Mouse (Mus musculus): ENCODE measurements around the gene Kif21b. TPM values are rescaled to one million over a fixed set of nuclear protein-coding genes. Genes with fewer than 3 reads are reported as not detected.

Kif21b gene
- polyA plus RNA-seq, 1 experiment from 2014 or later: 1.3 TPM

DNA sequence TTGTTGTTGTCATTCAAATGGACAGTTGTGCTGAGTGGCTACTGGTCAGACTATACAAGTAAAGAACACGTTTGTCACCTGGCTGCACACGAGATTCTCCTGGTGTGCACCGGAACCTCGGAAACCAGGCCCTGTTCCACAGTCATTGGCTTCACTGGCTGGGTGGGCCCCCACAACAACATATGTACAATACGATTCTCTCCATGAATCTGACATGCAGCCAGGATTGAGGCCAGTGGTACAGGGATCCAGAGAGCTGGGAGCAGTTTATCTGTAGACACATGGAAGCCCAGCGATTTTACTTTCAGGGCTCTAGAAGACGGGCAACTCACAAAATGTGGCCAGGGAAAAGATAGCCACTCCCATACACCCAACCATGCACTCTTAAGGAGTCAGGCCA is 27.5 kb upstream of the Kif21b start:
- no peak for ATAC-seq (ENCODE audit: low read depth)
- H3K27me3 ChIP-seq (ENCODE audit: control insufficient read depth, insufficient read depth, low read depth, low read length): no peaks in the 10 kb centered on the region
- no peaks in the 10 kb centered on the region for H3K36me3 ChIP-seq (ENCODE audit: control insufficient read depth, insufficient read depth)
- H3K4me2 ChIP-seq (ENCODE audit: low read depth, low read length): no peak overlapping the region
- H3K9ac ChIP-seq (ENCODE audit: low read depth, low read length): no peak overlapping the region
- no peaks in the 10 kb centered on the region for H3K9me3 ChIP-seq (replicated peaks; ENCODE audit: control insufficient read depth, low read length)
- no peak overlapping the region for H3K4me3 ChIP-seq (ENCODE audit: low read depth, low read length)
- 57% methylated on average over 7 of the region's 7 CpGs for WGBS (ENCODE audit: insufficient replicate concordance)
- peaks cover 14% of the 10 kb centered on the region for H3K4me1 ChIP-seq (ENCODE audit: control insufficient read depth, low read depth, low read length)
- H3K27ac ChIP-seq (ENCODE audit: low read length): no peak overlapping the region

DNA sequence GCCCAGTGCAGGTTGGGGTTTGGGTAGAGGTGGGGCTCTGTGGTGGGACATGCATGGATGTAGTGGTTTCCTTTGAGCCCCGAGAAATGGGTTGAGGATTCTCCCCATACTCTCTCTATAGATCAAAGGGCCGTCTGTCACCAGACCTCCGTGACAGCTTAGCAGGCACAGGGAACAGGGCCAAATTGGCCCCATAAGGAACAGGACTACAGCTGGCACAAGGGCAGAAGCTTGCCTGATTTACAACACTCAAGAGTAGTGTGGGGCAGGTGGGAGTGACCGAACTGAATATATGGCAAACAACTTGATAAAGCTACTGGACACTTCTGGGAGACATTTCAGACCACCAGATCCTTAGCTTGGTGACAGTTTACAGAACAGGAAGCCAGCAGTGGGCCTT is 26.4 kb upstream of the Kif21b start:
- Histone ChIP-seq H3K27ac (ENCODE audit: low read length) (no peak overlapping the region), H3K4me3 (ENCODE audit: low read depth, low read length) (no peak overlapping the region), H3K4me2 (ENCODE audit: low read depth, low read length) (no peak overlapping the region), H3K36me3 (ENCODE audit: control insufficient read depth, insufficient read depth) (no peaks in the 10 kb centered on the region), H3K4me1 (ENCODE audit: control insufficient read depth, low read depth, low read length) (peaks cover 14% of the 10 kb centered on the region), H3K9ac (ENCODE audit: low read depth, low read length) (no peak overlapping the region), H3K27me3 (ENCODE audit: control insufficient read depth, insufficient read depth, low read depth, low read length) (no peaks in the 10 kb centered on the region), H3K9me3 (replicated peaks; ENCODE audit: control insufficient read depth, low read length) (no peaks in the 10 kb centered on the region)
- ATAC-seq (ENCODE audit: low read depth): no peak
- WGBS (ENCODE audit: insufficient replicate concordance): 53% methylated on average over 4 of the region's 4 CpGs

GRCm38 (mm10) chr1:136109464-136109863 is 21.7 kb upstream of the Kif21b start:
- no peaks in the 10 kb centered on the region for H3K4me1 ChIP-seq (ENCODE audit: control insufficient read depth, low read depth, low read length)
- H3K27me3 ChIP-seq (ENCODE audit: control insufficient read depth, insufficient read depth, low read depth, low read length): no peaks in the 10 kb centered on the region
- no peaks in the 10 kb centered on the region for H3K36me3 ChIP-seq (ENCODE audit: control insufficient read depth, insufficient read depth)
- H3K9me3 ChIP-seq (replicated peaks; ENCODE audit: control insufficient read depth, low read length): no peaks in the 10 kb centered on the region
- no peak overlapping the region for H3K9ac ChIP-seq (ENCODE audit: low read depth, low read length)
- WGBS (ENCODE audit: insufficient replicate concordance): 43% methylated on average over 2 of the region's 2 CpGs
- no peak overlapping the region for H3K4me2 ChIP-seq (ENCODE audit: low read depth, low read length)
- no peak overlapping the region for H3K4me3 ChIP-seq (ENCODE audit: low read depth, low read length)
- ATAC-seq (ENCODE audit: low read depth): no peak
- H3K27ac ChIP-seq (ENCODE audit: low read length): no peak overlapping the region

GRCm38 (mm10) chr1:136116183-136116582 is 15.0 kb upstream of the Kif21b start:
- H3K4me3 ChIP-seq (ENCODE audit: low read depth, low read length): no peak overlapping the region
- ATAC-seq (ENCODE audit: low read depth): no peak
- no peak overlapping the region for H3K4me2 ChIP-seq (ENCODE audit: low read depth, low read length)
- no peaks in the 10 kb centered on the region for H3K36me3 ChIP-seq (ENCODE audit: control insufficient read depth, insufficient read depth)
- H3K27me3 ChIP-seq (ENCODE audit: control insufficient read depth, insufficient read depth, low read depth, low read length): no peaks in the 10 kb centered on the region
- no peak overlapping the region for H3K9ac ChIP-seq (ENCODE audit: low read depth, low read length)
- H3K27ac ChIP-seq (ENCODE audit: low read length): no peak overlapping the region
- WGBS (ENCODE audit: insufficient replicate concordance): 10% methylated on average over 3 of the region's 3 CpGs
- peaks cover 5% of the 10 kb centered on the region for H3K4me1 ChIP-seq (ENCODE audit: control insufficient read depth, low read depth, low read length)
- no peaks in the 10 kb centered on the region for H3K9me3 ChIP-seq (replicated peaks; ENCODE audit: control insufficient read depth, low read length)

DNA sequence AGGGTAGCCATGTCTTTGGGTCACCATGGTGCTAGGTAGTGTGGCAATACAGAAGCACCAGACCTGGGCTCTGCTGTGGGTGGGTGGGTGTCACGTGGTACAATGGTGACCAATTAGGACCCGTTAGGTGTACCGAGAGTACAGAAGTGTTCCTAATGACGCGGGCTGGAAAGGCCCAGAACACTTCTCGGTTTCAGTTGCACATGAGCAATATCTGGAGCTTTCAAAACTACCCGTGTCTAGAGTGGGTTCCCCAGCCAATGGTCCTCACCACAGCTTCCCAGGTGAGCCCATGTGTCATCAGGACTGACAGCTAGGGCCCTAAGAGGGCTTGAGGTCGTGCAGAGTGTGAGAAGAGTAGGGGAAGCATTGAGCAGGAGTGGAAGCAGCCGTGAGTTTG is 14.1 kb upstream of the Kif21b start:
- 63% methylated on average over 9 of the region's 9 CpGs for WGBS (ENCODE audit: insufficient replicate concordance)
- no peak overlapping the region for H3K4me2 ChIP-seq (ENCODE audit: low read depth, low read length)

DNA sequence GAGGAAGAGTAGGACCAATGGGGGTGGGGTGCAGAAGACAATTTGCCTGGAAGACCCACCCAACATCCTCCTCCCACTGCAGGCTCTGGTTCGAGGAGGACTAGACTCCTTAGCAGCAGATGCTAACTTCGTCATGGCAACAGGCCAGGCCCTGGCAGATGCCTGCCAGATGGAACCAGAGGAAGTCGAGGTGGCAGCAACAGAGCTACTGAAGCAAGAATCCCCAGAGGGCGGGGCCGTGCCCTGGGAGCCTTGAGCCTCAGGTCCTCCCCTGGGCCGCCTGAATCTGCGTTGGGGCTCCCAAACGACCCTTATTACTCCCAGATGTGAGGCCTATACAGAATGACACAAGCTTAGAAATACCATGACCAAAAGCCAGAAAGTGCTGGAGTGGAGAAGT is 12.3 kb upstream of the Kif21b start:
- Histone ChIP-seq H3K9ac (ENCODE audit: low read depth, low read length) (no peak overlapping the region), H3K9me3 (replicated peaks; ENCODE audit: control insufficient read depth, low read length) (no peaks in the 10 kb centered on the region), H3K27ac (ENCODE audit: low read length) (no peak overlapping the region), H3K36me3 (ENCODE audit: control insufficient read depth, insufficient read depth) (no peaks in the 10 kb centered on the region), H3K4me2 (ENCODE audit: low read depth, low read length) (no peak overlapping the region), H3K4me3 (ENCODE audit: low read depth, low read length) (no peak overlapping the region), H3K27me3 (ENCODE audit: control insufficient read depth, insufficient read depth, low read depth, low read length) (no peaks in the 10 kb centered on the region), H3K4me1 (ENCODE audit: control insufficient read depth, low read depth, low read length) (peaks cover 5% of the 10 kb centered on the region)
- WGBS (ENCODE audit: insufficient replicate concordance): 40% methylated on average over 8 of the region's 8 CpGs
- no peak for ATAC-seq (ENCODE audit: low read depth)

More for the DNA sequence above, 14.1 kb upstream of the Kif21b start:
- Histone ChIP-seq H3K4me3 (ENCODE audit: low read depth, low read length) (no peak overlapping the region), H3K9ac (ENCODE audit: low read depth, low read length) (no peak overlapping the region), H3K27ac (ENCODE audit: low read length) (no peak overlapping the region), H3K4me1 (ENCODE audit: control insufficient read depth, low read depth, low read length) (peaks cover 5% of the 10 kb centered on the region), H3K27me3 (ENCODE audit: control insufficient read depth, insufficient read depth, low read depth, low read length) (no peaks in the 10 kb centered on the region), H3K9me3 (replicated peaks; ENCODE audit: control insufficient read depth, low read length) (no peaks in the 10 kb centered on the region), H3K36me3 (ENCODE audit: control insufficient read depth, insufficient read depth) (no peaks in the 10 kb centered on the region)
- ATAC-seq (ENCODE audit: low read depth): no peak

DNA sequence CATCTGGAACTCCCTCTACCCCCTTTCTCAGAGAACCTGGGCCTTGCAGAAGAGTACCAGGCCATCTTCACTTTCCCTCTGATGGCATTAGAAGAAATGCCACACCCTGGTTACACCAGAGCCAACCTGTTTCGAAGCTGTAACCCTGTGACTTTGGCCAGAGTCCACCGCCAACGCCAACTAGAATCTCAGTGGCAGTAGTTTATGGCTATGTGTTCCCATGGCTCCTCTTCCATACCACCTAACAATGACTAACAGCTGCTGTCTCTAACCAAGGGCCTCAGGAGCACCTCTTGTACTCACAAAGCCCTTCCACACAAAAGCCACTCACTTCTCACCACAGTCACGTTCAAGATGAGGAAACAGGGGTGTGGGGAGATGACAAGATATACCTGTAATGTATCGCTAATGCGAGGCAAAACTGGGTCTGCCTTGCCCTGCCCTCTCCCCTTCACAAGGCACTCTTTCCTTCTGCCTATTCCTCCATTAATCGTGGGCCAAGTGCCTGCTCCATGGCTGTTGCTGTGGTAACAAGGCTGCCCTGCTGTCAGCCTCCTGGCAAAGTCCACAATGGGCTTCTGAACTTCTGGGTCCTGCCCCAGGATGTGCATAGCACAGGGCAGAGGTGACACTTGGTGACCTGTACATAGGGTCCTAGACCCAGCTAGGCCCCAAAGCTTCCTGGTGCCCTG is 11.5 kb upstream of the Kif21b start:
- ATAC-seq (ENCODE audit: low read depth): no peak; the same call in 1 of the 2 replicates
- 56% methylated on average over 7 of the region's 7 CpGs for WGBS (ENCODE audit: insufficient replicate concordance)
- no peak overlapping the region for H3K4me3 ChIP-seq (ENCODE audit: low read depth, low read length)
- H3K27ac ChIP-seq (ENCODE audit: low read length): no peak overlapping the region
- H3K9ac ChIP-seq (ENCODE audit: low read depth, low read length): no peak overlapping the region
- no peaks in the 10 kb centered on the region for H3K27me3 ChIP-seq (ENCODE audit: control insufficient read depth, insufficient read depth, low read depth, low read length)
- no peaks in the 10 kb centered on the region for H3K9me3 ChIP-seq (replicated peaks; ENCODE audit: control insufficient read depth, low read length)
- no peaks in the 10 kb centered on the region for H3K36me3 ChIP-seq (ENCODE audit: control insufficient read depth, insufficient read depth)
- H3K4me2 ChIP-seq (ENCODE audit: low read depth, low read length): no peak overlapping the region
- peaks cover 5% of the 10 kb centered on the region for H3K4me1 ChIP-seq (ENCODE audit: control insufficient read depth, low read depth, low read length)

- Histone ChIP-seq H3K27me3 (ENCODE audit: control insufficient read depth, insufficient read depth, low read depth, low read length) (no peaks in the 10 kb centered on the region), H3K4me3 (ENCODE audit: low read depth, low read length) (no peak overlapping the region), H3K4me2 (ENCODE audit: low read depth, low read length) (no peak overlapping the region), H3K36me3 (ENCODE audit: control insufficient read depth, insufficient read depth) (no peaks in the 10 kb centered on the region), H3K9me3 (replicated peaks; ENCODE audit: control insufficient read depth, low read length) (no peaks in the 10 kb centered on the region), H3K27ac (ENCODE audit: low read length) (no peak overlapping the region), H3K4me1 (ENCODE audit: control insufficient read depth, low read depth, low read length) (peaks cover 5% of the 10 kb centered on the region), H3K9ac (ENCODE audit: low read depth, low read length) (no peak overlapping the region)
- no peak for ATAC-seq (ENCODE audit: low read depth)
- WGBS (ENCODE audit: insufficient replicate concordance): 7% methylated on average over 1 of the region's 1 CpGs
Observed at GRCm38 (mm10) chr1:136120263-136120603, 11.0 kb upstream of the Kif21b start.

GRCm38 (mm10) chr1:136120785-136121184 is 10.4 kb upstream of the Kif21b start:
- no peak overlapping the region for H3K27ac ChIP-seq (ENCODE audit: low read length)
- WGBS (ENCODE audit: insufficient replicate concordance): 38% methylated on average over 6 of the region's 6 CpGs
- H3K9ac ChIP-seq (ENCODE audit: low read depth, low read length): no peak overlapping the region
- no peaks in the 10 kb centered on the region for H3K27me3 ChIP-seq (ENCODE audit: control insufficient read depth, insufficient read depth, low read depth, low read length)
- no peaks in the 10 kb centered on the region for H3K9me3 ChIP-seq (replicated peaks; ENCODE audit: control insufficient read depth, low read length)
- H3K4me3 ChIP-seq (ENCODE audit: low read depth, low read length): no peak overlapping the region
- H3K4me1 ChIP-seq (ENCODE audit: control insufficient read depth, low read depth, low read length): peaks cover 5% of the 10 kb centered on the region
- ATAC-seq (ENCODE audit: low read depth): no peak
- no peak overlapping the region for H3K4me2 ChIP-seq (ENCODE audit: low read depth, low read length)
- no peaks in the 10 kb centered on the region for H3K36me3 ChIP-seq (ENCODE audit: control insufficient read depth, insufficient read depth)

Measured in liver, embryonic 16.5 days (tissue).